Mouse (Mus musculus): Measurements from ENCODE around the gene Mapk9.

The Mapk9 gene

DNA sequence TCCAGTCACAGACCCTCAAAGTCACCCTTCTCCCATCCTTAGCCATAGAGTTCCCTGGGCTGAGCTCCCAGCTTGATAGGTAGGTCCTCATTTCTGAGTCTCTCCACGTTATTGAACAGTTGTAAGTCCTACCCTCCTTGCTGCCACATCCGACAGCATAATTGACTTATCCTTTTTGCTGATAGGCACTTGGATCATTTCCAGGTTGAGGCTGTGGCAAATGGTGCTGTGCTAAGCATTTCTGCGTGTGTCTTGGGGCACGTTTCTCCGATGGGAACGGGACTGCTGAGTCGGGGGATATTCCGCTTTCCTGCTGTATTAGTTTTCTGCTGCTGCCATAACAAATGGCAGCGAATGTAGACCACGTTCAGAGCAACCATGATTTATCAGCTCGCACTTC lies 47.3 kb downstream of the Mapk9 start:
- no peak for DNase-seq (ENCODE audit: low spot score)

DNA sequence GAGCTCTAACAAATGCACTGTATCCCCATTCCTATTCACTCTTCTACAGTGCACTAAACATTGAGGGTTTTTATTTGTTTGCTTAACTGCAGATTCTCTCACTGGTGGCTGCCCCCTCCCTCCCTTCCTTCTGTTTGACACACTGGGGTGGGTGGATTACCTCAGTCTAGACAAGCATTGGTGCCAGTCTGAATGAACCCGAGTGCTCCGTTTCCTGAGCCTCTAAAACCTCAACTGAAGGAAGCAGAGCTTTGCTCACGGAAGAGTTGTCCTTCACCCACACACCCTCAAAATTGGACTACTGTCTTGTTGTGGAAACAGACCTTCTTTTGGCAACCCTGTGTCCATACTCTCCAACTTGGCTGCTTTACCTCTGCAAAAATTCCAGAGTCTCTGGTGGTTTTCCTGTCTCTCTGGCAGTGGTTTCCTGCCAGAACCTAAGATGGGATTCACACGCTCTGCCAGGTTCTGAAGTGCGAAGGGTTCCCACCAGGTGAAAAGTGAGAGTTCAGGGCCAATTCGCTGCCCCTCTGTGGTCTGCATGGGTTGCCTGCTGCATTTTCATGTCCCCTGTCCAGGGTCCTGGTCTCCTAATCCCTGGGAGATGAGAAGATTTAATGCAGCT lies 49.5 kb downstream of the Mapk9 start:
- no peak for DNase-seq (ENCODE audit: low spot score)

DNA sequence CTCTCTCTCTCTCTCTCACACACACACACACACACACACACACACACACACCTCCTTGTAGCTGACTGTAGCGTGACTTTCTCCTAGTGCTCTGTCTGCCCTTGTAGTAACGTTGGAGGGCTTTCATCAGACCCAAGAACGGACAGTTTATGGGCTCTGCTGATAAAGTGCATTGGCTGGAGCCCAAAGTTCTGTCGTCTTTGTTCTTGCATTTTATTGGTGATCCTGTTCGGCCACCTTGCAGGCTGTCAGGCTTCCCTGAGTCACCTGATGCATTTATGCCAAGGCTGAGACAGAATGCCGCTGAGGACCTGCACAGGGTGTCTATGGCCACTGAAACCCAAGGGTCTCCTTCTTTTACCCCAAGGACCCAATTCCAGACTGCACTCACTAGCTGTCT lies 53.5 kb downstream of the Mapk9 start:
- no peak for DNase-seq (ENCODE audit: low spot score)

DNA sequence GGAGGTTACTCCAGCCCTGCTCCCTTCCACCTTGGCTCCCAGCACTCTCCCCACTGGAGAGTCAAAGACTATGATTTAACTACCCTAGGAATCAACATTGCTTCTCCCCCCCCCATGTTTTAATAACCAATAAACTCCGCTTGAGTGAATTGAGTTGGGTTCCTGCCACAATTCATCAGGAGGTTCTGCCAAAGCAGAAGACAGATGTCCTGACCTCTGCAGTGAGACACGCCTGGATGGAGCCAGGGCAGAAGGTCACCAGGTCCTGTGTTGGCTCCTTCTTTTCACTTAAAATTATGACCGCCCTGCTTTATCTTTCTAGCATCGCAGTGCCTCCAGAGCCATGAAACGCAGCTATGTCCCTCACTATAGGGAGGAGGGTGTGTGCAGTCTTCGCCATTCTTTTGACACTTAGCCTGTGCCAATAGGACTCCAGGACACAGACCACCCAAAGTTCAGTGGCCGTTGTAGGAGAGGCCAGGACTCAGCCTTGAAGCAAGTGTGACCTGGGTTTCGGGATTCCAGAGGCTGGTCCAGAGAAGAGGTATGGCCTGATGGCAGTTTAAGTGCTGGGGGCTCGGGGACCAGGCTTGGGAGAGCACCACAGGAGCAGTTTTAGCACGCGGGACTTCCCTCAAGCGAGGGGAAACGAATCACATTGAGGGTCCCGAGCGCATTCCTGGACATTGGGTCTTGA lies 54.6 kb downstream of the Mapk9 start:
- DNase-seq (ENCODE audit: low spot score): no peak

DNA sequence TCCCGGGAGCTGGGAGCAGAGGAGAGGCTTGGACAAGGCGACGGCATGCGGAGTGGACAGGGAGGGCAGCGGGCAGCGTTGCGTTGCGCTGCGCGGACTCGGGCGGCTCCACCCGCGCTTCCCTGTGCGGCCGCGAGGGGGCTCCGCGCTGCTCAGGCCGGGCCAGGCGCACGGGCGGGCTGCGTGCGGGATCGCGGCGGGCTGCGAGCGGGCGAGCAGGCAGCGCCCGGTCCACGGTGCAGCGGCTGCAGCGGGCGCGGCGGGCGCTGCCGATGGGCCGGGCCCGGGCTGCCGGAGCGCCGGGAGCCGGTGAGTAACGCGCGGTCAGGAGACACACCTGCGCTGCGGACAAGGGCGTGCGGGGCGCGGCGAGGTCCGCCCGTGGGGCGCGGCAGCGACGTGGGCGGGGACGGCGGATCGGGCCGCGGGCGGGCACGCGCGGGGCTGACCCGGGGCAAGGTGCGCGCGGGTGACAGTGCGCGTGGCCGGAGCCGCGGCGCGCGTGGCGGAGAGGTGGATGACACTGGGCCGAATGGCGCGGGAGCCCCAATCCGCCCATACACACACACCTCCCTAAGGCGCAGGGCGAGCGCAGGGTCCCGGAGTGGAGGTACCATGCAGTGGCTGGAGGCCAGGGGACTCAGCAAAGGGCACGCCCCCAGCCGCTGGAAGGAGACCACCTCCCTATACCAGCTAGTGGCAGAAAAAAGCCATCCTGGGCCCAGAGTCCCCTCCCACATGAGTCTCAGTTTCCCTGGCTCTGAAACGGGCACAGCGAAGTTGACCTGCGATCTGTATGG lies 55.3 kb downstream of the Mapk9 start, which contains the start of gene Rasgef1c:
Rasgef1c (plus strand) TSS at position 177 of the 800 bp plus-strand sequence.
- DNase-seq (ENCODE audit: low spot score): peak; percentile 15

DNA sequence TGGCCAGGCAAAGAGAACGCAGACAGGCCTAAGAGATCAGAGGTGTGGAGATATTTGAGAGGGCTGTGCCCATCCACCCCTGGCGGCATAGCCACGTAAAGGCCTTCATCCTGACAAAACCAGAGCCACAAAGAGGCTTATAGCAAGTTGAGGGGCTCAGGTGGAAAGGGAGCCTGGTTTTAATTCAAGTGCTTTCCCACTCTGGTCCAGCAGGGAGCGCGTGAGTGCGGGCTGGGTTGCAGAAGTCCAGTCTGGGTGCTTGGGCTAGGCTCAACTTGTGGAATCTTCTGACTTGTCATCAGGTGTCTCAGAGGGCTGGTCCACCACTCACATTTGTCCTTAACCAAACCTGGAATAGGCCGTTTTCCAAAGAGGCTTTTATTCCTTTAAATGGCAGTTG lies 56.8 kb downstream of the Mapk9 start:
- peak; percentile 32 for DNase-seq (ENCODE audit: low spot score)

DNA sequence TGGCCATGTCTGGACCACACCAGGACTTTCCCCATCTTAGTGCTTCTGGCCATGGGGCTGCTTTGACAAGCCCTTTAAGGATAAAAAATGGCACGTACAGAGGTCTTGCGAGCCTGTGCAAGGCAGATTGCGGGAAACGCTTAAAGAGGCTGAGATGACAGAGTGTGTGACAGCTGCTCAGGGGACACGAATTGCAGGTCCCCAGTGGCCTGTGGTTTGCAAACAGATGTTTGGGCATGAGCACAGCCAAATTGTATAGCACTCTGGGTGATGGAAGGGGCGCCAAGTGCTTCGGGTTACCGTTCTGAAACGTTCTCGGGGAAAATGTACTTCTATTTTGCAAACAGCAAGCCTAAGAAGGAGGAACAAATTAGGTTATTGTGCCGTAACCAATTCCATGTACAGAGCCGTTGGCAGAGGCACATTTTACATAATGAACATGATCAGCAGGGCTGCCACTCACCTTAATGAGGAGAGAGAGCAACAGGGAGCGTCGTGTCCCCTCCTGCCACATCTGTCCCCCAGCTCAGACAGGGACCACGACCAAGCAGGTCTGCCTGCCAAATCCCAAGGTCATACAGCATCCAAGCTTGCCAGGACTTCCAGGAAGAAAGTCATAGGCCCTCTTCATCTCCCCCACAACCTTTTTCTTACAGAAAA lies 72.1 kb downstream of the Mapk9 start:
- no peak for DNase-seq (ENCODE audit: low spot score)

DNA sequence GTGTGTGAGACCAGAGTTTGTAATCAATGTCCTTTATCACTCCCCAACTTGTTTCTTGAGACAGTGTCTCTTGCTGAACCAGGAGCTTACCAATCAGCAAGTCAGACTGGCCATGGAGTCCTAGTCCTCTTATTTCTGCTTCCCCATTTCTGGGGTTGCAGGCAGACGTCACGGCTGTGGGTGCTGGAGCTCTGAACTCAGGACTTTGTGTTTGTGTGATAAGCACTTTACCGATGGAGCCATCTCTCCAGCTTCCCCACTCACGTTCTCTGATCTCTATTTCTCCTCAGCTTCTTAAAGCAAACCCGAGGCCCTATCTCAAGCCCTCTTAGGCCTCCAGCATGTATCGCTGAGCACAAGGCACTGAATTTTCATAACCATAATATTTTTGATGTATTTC lies 72.8 kb downstream of the Mapk9 start:
- DNase-seq (ENCODE audit: low spot score): no peak

DNA sequence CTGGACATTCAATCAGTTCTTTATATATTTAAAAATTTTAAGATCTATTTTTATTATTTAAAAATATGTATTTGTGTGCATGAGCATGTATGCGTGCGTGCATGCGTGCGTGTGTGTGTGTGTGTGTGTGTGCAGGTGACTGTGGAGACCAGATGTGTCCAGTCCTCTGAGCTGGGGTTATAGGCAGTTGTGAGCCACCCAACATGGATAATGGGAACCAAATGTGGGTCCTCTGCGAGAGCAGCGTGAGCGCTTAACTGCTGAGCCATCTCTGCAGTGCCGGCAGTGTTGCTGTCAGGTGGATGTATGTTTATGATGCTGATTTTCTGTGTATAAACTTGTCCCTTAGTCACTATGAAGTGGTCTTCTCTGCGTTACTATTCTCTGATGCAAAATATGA lies 77.0 kb downstream of the Mapk9 start:
- DNase-seq (ENCODE audit: low spot score): no peak

DNA sequence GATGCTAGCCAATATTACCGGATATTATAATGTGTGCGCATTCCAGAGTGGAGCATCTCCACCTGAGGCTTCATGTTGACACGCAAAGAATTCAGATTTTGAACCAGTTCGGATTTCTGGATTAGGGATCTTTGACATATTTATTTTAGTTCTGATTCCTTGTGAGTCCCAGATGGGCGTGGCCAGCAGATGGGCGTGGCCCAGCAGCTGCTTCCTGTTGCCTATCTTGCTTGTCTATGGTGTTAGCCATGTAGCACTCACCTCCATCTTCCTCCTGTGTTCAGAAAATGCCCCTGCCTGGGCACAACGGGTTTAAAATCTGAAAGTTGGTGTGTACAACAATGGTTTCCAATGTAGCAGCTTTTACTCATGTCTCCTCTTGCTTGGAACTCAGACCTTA lies 79.6 kb downstream of the Mapk9 start:
- DNase-seq (ENCODE audit: low spot score): no peak

DNA sequence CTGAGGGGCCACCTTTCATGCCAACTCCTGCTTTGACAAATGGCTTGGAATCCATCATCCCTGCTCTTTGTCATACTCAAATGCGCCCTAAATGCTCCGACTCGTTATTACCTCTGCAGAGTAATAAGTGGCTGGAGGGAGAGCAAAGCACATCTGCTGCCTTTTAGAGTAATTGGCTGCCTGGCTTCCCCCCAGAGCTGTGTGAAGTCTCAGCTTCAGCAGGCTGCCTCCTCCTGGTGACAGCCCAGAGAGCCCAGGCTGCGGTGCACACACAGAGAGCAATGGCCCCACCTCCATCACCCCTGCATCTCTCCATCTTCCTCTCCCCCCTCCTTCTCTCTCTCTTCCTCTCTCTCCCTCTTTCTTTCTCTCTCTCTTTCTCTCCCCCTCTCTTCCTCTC lies 80.6 kb downstream of the Mapk9 start:
- DNase-seq (ENCODE audit: low spot score): no peak

DNA sequence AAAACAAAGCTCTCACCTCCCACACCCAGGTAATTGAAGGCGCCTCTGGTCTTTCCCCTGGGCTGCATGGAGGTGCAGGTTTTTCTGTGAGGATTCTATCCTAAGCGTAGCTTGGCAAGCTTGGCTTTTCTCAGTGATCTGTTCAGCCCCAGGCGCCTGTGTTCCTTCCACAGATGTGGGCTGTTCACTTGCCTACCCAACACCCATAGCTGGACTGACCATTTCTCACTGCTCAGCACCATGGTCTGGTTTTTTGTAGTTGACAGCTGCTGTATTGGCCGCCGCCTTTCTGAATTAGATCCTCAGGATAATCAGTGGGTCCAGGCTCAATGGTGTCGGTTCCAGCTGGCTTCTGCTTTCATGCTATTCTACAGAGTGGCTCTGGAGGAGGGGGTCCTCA lies 81.1 kb downstream of the Mapk9 start:
- DNase-seq (ENCODE audit: low spot score): no peak

DNA sequence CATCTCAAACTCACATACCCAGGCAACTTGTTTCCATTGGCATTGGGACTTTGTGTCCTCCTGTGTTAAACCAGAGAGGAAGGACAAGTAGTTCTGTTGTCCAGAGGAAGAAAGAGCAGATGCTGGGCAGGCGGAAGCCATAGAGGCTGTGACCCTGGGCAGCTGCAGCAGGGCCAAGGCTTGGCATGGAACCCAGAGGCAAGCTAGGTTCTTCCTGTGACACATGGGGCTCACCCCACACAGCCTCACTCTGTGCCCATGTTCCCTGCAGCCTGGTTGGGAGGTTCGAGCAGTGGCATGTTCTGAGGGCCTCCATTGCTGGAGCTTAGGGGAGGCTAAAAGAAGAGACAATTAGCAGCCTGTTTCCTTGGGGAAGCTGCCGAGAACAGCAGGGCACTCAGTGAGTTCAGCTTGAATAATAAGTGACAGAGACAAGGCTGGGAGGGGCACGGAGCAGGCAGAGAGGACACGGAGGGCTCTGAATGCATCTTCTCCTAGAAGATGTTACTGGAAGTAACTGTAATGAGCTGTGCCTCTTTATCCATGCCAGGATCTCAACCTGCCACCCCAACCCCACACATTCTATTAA lies 84.6 kb downstream of the Mapk9 start:
- DNase-seq (ENCODE audit: low spot score): no peak

DNA sequence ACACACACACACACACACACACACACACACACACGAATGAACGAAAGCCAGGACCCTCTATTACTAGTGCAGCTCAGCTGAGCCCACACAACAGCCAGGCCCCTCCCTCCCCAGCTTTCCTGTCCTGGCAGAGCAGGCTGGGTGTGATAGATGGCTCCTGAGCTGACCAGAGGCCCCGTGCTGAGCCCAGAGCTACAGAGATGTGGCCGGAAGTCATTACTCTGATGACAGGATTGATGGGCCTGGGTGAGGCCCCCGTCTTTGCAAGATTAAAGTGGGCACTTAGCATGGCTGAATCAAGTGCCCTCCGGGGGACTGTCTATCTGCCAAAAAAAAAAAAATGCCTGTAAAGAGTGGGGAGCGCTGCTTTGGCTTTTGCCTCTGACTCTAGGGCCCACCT lies 85.3 kb downstream of the Mapk9 start:
- peak; percentile 38 for DNase-seq (ENCODE audit: low spot score)

DNA sequence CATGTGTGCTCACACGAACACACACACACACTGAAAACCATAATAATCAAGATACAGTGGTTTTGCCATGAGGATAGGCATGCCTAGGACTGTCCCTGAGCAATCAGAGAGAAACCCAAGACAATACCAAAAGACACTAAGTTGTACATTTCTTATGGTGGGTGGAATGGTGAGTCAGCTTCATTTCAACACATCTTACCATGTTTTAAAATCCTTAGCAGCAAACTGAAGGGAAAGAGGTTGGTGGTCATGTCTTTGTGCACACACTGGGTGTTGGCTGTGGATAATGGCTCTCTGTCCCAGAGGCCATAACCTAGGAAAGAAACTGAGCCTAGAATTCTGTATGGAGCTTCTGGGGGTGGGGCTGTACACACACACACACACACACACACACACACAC lies 87.3 kb downstream of the Mapk9 start:
- no peak for DNase-seq (ENCODE audit: low spot score)

DNA sequence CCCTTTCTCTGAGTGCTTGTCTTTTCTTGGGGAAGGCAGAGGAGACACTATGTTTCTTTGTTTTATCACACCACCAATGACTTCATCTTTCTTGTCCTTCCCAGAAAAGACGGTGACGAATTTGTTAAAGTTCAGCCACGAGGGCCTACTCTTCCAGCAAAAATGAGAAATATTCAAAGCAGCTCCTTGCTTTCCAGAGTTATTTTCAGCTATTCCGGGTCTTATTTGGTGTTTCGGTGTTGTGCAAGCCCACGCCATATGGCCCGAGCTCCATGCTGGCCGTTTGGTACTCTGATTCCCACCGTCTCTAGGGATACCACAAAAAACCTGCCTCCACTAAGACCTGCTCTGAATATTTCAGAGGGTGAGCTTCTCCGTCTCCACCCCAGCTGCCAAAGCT lies 87.8 kb downstream of the Mapk9 start:
- DNase-seq (ENCODE audit: low spot score): no peak

Measured in yolk sac, embryonic 10.5 days (tissue).